Mouse (Mus musculus): Measurements from ENCODE around the gene Gm20388.

Gene Gm20388

DNA sequence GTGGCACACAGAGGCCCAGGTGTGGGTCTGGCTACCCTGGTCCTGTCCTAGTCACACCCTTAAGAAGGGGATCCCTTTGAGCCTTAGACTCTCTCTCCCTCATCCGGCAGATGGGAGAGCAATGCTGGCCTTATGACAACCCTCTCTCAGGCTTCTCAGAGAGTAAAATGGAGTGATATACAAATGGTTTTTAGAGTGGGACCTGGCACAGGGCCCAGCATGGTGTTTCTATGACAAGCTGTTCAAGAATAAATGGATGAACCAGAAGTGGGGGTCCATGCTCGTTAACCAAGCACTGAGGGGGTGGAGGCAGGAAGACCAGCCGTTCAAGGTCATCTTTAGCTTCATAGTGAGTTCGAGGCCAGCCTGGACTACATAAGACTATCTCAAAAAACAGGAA lies 4281.6 kb downstream of the Gm20388 start:
- DNase-seq, result no peak

DNA sequence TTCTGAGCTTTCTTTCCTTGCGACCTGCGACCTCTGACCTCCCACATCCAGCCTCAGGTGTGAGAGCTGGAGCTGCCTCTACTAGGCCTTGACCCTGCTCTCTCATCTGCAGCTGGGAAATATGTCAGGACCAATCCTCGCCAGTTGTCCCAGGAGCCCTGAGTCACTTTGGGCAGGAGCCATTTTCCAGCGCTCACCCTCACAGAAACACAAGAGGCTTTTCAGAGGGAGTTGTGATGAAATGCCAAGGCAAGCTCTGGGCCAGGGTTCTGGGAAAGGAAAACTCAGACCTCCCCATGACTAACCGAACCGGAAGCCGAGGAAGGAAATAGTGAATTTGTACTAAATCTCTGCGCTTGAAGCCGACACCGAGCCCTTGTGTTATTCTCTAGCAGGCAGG lies 4282.3 kb downstream of the Gm20388 start:
- no peak for DNase-seq

DNA sequence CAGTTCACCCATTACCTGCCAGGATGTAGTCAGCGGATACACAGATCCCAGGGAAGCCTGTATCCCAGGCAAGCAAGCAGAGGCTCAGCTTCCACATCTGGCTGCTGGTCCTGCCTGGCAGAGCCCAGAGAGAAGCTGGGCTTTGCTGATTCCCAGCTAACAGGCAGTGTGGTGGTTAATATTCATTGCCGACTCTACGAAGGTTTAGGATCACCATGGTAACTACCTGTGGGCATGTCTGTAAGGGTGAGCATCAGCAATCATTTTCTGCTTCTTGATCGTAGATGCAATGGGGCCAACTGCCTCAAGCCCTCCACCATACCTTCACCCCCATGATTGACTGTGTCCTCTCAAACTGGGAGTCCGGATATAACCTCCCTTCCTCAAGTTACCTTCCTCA lies 4283.4 kb downstream of the Gm20388 start:
- no peak for DNase-seq

DNA sequence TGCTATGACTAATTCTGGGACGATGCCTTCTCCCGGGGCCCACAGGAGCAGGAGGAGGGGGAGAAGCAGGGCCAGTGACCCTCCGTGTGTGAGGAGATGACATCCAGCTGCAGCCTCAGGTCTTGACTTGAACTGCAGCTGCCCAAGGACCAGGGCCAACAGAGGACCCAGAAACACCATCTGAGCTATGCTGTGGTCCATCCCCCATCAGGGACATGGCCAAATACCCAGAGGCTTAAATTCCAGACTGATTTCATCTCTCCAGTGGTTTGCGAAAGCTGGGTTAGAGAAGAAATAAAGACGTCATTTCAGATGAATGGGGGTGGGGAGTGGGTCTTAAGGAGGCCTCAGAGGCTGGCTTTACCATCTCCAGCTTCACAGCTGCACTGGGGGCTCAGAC lies 4285.6 kb downstream of the Gm20388 start:
- no peak for DNase-seq

DNA sequence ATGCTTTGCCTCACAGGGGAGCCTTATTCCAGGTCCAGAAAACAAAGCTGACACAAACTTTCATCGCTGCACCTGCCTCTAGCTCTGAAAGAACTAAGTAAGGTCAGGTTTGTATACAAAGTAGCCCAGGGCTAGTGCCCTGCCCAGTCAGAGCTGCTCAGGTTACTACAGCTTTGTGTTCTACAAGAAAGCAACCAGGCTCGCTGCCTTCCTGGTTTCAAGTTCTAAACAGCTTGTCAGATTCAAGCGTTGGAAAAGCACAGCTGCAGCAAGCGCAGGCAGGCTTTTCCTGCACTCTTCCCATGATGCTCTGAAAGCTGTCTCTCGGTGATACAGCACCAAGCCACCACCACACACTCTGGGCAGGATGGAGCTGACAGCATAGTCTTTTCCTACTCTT lies 4286.2 kb downstream of the Gm20388 start:
- DNase-seq, result no peak

DNA sequence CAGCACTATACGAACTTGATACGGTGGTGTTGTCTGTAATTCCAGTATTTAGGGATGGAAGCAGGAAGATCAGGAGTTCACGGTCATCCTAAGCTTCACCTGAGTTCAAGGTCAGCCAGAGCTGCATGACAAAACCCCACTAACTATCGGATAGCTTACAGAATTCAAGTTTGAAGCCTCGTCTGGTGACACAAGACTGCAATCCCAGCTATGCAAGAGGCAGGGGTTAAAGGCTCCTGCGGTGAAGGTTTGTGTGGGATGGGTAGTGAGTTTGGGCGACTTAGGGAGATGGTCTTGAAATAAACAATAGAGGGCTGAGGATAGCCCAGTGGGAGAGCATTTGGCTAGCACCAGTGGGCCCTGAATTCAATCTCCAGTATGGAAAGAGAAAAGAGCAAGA lies 4287.6 kb downstream of the Gm20388 start:
- no peak for DNase-seq

DNA sequence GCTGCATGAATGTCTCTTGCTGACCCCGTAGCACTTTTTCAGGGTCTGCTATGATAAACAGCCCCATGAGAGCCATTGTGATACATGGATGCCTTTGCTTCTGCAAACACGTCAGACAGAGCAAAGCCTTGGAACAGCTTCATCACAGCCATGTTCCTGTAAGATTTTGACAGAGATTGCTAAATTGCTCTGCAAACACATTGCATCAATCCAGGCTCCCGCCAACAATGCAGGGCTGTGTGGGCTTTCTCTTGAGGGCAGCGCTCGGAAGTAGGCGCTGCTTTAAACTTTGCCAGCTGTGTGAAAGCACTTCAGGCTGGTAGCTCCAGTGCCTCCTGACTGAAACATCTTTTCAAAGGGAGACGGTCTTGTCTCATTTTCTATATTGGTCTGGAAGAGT lies 4289.8 kb downstream of the Gm20388 start:
- DNase-seq, result no peak

DNA sequence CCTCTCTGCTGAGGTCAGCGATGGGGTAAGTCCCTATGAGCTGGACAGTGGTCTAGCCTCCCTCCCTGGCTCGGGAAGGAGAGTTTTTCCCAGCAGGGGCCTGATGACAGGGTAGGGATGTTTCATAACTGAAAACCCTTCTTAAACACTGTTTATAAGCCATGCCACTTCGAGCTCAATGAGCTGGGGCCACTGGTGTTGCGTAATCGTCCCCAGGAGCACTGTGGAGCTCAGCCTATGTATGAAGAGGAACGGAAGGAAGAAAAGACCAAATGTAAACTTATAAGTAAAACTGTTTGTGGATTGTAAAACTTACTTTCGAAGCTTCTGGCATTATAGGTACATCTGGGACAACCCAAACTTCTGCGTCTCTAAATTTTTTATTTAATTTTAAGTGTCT lies 4291.1 kb downstream of the Gm20388 start:
- no peak for DNase-seq

DNA sequence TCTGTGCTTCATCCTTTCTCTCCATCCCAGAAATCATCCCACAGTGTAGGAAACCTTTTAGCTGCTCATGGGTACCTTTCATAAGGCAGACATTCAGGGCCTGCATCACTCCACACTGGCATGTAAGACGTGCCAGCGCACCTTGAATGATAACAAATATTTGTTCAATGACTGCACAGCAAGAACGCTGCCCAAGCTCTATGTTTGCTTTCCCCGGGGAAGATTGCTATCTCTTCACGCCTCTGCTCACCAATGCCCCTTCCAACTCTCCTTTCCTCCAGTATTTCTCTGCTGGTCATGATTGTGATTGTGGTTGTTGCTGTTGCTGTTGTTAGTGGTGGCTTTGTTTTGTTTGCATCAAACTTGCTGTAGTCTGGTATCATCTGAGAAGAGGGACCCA lies 4292.3 kb downstream of the Gm20388 start:
- no peak for DNase-seq

DNA sequence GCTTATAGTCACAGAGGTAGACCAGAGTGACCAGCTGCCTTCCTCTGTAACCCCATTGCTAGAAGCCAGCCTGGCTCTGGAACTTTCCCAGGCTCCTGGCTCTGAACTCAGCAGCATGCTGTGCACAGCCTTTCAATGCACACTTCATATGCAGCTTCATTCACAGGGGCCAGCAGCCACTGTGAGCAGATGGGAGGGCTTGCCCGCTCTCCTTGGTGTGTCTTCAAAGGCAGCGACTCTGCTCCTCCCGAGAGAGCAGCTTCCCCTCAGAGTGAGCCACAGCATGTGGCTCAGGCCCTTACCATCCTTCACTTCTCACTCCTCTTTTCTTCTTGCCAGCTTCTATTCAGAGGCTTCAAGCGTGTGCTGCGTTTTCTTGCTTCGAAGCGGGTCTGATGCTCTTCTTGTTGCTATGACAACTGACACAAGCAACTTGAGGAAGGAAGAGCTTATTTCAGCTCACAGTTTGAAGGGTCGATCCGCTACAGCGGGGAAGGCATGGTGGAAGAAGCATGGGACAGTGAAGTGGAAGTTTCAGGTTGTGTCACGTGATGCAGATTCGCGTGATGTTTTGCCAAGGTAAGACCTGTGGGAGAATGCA lies 4293.5 kb downstream of the Gm20388 start:
- no peak for DNase-seq

DNA sequence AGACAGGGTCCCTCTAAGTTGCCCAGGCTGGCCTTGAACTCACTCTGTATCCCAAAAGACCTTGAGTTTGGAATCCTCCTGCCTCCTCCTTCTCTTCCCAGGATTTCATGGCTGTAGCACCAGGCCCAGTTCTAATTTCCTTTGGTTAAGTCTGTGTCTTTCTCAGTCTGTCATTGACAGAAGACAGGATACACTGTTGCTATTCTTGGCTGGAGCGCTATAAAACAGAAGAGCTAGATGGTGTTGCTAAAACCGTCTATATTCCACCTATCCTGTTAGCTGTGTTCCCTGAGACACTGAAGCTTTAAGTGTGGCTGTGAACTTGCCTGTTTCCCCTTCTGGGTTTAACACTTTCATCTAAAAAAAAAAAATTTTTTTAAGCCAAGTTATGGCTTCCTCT lies 4301.5 kb downstream of the Gm20388 start:
- no peak for DNase-seq

DNA sequence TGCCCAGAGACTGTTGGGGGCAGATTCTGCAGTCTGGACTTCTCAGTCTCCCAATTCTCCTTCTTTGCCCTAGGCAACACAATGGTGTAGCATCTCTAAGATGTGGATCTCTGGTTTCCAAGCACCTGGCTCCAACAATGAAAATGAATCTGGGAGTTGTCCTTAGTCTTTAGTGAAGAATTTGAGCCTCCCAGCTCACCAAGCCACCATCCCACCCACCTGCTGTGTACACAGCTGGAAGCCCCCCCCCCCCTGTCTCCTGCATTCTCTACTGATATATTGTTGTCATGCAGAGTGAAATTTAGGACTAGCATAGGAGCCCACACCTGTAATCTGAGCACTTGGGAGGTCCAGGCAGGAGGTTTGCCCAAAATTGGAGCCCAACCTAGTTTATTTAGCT lies 4306.3 kb downstream of the Gm20388 start:
- DNase-seq, result no peak

DNA sequence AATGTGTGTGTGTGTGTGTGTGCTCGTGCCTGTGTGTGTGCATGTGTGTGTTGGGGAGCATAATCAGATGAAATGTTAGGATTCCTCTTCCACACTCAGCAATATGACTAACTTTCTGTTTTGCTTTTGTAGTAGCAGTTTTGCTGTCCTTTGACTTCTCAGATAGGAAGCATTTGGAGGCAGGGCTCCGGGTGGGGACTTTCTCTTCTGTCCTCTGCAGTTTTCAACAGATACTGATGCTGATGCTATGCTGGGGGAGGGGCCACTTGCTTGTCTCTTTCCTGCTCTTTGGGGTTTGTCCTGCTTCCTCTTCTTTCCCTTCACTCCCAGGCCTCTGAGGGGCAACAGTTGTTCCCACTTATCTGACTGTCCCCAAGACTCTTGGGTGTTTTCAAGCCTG lies 4319.2 kb downstream of the Gm20388 start:
- DNase-seq, result no peak

DNA sequence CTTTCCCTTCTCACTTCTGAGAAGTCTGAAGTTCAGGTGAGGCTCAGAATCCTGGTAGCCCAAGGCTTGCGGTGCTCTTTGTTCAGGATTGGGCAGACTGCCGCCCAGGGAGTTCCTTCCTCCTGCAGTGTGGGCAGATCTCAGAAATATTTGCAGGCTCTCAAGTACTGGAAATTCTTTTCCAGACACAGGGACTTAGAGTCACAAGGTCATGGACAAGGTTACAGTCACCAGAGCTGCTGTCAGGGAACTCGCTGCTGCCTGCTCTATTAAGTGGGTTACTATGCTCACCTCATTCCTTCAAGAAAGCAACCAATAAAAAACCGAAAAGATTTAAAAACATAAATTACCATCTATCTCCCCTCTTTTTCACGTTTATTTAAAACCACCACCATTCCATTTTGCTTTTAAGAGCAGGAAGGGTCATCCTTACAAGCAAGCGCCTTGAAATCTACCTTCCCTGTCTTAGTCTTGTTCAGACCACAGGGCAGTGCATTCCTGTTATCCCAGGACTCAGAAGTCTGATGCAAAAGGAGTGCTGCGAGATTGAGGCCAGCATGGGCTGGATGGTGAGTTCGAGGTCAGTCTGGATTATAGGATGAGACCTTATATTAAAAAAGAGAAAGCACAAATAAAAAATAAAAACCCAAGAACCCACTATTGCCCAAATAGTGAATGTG lies 4320.0 kb downstream of the Gm20388 start:
- DNase-seq, result no peak

DNA sequence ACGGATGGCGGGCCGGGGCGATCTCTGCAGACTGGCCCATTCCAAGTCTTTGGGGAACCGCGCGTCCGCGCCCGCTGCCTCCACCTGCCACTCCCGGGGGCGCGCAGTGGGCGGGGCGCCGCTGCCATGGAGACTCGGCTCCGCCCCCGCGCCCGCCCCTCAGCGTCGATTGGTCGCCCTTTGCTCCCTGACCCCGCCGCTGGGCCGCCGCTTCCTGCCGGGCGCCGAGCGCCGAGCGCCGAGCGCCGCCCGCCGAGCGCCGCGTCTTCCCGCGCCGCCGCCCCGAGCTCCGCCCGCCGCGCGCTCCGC lies 4320.5 kb downstream of the Gm20388 start, which contains the start of gene Galnt2:
Galnt2 (plus strand) TSS at position 216 of the 309 bp plus-strand sequence.
- peak; percentile 86 to 88 for DNase-seq

DNA sequence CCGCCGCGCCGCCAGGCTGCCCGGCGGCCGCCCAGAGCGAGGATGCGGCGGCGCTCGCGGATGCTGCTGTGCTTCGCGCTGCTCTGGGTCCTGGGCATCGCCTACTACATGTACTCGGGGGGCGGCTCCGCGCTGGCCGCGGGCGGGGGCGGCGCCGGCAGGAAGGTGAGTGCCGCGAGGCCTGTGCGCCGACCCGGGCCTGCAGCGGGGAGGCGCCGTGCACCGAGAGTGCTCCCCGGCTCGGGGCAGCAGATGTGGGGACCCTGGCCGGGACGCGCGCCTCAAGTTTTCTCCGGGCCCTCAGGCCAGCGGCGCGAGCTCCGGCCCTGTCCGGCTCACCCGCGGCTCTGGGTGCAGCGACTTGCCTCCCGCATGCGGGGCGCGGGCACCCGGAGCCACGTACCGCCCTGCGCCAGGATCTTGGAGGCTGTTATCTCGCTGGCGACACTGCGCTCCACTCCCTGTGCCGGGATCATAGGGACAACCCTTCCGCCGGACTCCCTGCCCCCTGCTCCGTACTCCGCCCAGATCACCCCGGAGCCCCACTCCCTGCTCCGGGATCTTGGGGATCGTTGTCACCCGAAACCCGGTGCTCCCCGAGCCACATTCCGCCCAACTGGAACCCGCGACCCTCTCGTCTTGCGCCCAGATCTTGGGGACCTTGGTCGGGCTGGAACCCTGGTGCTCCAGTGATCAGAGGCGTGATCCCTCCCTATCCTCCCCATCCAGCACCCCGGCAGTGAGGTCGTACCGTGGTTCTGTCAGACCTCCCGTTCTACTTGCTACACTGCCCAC lies 4321.0 kb downstream of the Gm20388 start:
- DNase-seq, result peak in 1 of 2 experiments; percentile 41

DNA sequence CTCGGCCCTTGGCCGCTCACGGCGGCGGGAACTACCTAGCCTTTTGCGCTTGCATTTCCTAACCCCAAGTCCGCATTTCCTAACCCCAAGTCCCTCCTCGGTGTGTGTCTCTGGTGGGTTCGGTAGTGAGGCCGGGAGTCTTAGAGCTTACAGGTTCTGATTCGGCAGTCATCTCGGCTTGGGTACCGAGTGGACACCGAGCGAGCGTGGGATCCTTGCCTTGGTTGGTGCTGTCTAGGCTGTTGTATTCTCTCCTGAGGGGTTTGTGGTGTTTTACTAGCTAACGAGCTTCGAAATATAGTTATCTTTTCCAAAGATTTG lies 4321.6 kb downstream of the Gm20388 start:
- no peak for DNase-seq

DNA sequence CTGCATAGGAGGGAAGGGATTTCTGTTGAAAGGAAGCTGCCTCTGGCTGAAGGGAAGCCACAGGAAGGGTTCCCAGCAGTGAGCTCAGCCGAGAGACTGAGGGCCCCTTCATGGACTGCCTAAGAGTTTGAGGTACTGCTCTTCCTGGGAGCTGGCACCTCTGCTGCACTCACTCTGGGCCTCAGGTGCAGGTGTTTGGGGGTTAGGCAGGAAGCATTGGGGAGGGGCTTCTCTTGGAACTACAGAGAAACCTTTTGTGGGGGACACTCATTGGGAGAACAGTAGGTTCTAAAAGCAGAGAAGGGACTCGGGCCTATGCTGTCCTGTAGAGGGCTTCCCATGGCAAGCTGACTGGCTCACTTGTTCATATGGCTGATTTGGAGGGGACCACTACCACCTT lies 4323.9 kb downstream of the Gm20388 start:
- no peak for DNase-seq

DNA sequence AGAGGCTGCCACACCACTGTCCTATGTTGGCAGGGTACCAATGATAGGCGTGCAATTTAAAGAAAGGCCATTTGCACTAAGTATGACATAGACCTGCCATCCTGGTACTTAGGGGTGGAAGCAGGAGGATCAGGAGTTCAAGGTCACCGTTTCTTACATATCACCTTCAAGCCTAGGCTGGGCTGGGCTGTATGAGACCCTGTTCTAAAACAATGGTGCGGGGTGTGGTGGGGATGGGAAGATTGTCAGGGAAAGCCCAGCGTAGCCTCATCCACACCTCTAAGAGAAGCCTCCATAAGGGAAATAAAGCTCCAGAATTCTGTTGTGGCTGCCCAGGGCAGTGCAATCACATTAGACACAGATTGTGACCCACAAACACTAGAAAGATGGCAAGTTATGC lies 4324.9 kb downstream of the Gm20388 start:
- DNase-seq, result no peak

DNA sequence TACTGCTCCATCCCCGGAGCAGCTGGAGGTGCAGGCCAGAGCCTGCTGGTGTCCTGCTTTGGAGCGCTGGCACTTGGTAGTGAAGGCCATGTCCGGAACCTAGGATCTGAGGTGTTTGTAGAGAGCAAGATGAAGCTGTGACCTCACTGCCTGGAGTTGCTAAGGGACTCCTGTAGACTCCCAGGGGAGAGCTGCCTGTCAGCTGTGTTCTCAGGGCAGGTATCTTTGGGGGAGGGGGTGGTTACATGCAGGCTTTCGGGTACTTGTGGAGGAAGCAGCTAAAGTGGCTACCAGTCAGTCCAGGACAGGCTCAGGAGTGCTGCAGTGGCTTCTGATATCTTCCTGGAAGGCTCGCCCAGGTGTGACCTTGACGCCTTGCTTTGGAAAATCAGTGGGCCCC lies 4328.7 kb downstream of the Gm20388 start:
- no peak for DNase-seq

DNA sequence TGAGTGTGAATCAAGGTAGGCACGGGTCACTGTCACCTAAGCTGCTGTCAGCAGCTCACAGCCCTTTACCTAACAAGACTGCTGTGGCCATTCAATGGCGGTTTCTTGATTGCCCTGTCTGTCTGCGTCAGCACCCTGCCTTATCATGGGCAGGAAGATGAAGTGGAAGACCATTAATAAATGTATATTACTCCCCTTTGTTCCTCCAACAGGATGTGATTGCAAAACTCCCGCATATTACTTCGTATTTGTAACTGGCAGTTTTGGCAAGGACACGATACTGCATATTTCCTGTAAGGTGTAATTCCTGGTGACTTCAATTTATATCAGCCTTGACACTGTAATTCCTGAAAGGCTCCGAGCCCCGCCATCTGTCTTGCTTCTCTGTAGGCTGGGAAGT lies 4330.3 kb downstream of the Gm20388 start:
- no peak for DNase-seq

DNA sequence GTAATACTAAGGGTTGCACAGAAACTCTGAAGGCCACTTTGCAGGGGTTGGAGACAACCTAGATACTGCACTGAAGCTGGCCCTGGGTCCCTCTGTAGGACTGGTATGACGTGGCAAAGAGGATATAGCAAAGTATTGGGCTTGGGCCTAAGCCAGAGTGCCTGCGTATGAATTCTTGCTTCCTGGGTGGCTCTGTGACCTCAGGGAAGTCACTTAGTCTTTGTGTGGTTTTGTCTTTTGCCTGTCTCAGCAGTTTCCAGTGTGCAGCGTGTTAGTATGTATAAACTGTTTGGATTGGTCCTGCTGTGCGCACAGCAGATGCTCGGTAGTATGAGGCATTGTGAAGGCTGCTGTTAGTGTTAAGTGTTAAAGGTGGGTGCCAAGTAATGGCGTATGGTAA lies 4331.6 kb downstream of the Gm20388 start:
- DNase-seq, result peak in 1 of 2 experiments; percentile 43

DNA sequence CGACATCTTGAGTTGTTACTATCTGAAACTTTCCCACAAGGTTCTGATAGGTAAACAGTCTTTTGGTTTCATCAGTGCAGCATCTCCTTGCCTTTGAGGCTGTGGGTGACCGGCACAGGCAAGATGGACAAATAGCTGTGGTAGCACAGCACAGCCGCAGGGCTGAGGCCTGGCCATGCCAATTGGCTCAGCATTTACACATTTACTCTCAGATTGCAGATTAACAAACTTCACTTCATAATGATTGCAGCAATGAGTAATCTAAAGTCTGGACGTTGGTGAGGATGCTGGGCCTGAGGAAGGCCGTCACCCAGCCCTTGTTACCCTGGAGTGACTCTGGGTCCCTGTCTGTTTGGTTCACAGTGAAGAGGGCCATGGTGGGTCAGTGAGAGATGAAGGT lies 4332.3 kb downstream of the Gm20388 start:
- DNase-seq, result peak; percentile 44 to 57

DNA sequence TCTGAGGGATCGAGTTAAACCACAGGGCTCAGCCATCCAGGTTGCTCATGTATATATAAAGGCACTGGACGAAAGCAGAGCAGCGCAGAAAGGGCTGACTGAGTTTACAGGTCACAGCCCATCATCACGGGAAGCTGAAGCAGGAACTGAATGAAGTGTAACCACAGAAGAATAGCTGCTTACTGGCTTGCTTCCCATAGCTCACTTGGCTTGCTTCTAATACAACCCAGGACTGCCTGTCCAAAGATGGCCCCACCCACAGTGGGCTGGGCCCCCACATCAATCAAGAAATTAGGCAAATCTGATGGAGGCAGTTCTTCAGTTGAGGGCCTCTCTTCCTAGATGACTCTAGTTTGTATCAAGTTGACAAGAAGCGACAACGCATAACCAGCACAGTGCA lies 4336.9 kb downstream of the Gm20388 start:
- DNase-seq, result peak; percentile 35 to 43

DNA sequence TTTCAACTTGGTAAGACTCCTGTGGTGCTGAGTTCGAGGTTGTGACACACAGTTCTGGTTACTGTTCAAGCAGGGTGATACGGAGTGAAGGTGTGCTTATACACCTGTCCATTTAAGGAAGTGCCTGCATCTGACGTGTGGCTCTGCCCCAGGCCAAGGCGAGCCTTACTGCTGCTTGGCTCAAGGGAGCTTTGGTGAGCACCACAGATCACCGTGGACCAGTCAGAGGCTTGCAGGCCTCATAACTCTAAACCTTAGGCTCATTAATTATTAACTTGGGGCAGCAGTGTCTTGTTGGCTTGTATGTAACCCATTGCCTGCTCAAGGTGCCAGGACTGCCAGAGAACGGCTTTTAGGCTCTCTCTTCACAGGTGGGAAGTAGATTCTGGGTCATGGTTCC lies 4338.0 kb downstream of the Gm20388 start:
- DNase-seq, result peak; percentile 62 to 85

All from kidney, adult 8-10 months (tissue).